Mouse (Mus musculus): ENCODE measurements at regions not wholly inside any gene's neighbourhood (a gene's known extent, or its start where the extent isn't known, plus 50 kb on each side); places are given as distances from the start of the nearest gene placed in this dataset.

DNA sequence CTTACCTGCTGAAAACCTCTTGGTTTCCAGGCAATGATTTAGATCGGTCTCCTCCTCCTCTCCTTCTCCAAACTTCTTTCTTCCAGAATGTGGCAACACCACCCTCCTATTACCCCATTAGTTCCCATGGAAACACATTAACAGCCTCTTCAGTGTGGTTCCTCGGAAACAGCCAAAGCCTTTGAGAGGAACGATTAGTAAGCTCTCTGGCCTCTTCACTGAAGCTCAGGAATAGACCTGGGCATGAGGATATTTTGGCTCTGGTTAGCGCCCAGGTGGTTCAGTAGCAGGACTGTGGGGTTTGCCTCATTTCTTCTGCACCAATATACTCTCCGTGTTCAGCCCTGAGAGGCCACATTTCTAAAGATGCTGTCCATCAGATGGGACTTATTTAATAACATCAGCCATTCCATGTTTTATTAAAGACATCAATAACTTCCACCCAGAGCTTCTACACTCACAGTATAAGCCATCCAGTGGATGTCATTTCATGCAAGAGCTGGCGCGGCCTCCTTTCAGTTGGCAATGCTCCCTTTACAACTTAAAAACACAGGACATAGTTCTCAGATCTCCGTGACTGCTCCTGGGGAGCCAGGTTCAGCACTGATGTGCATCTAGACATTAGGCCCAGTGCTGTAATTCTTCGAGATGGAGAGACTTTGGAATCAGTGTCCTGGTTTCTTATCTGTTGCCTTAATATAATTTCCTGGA is 52.9 kb upstream of the Tcl1b2 start:
- DNase-seq, result peak; percentile 34 to 43

DNA sequence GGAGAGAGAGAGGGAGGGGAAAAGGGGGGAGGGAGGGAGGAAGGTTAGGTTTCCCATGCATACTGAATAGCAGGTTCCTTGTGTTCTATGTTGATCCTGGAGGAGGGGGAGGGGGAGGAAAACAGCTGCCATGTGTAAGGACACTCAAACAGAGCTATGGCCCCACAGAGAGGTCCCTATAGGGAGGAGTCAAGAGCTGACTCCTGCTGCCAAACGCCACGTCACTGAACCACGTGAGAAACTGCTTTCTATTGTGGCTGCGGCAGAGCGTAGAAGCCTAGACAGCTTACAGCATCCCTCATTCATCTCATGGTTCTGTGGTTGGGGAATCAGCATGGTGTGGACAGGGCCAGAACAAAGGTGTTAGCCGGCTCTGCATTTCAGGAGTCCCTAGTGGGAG is 52.3 kb upstream of the Tcl1b2 start:
- DNase-seq, result peak in 1 of 2 experiments; percentile 19

Data from cerebellum, postnatal 25 days (tissue).